Mouse (Mus musculus) neural tube, embryonic 12.5 days (tissue): ENCODE results near the gene Gm13289. TPM values are rescaled to one million over a fixed set of nuclear protein-coding genes. Genes with fewer than 3 reads are reported as not detected.
"Not testable (repeated sequence)": the region's sequence is repeated elsewhere in the genome, so short reads cannot be mapped to it uniquely, and the experiment has no call there.

Source experiments
- ATAC-seq: fragments of 200-750 bp; cut with Nextera tagmentation; 2 replicates; pipeline ENCODE4 v1.8.0; 2017; ENCODE audit warnings: low read depth, mild to moderate bottlenecking, moderate TSS enrichment, moderate library complexity; ENCODE audit not compliant: low FRiP score
- H3K27ac ChIP-seq: fragments of 300-500 bp; sonication (generic); 2 replicates; pipeline ENCODE4 v1.5.1; 2016
- H3K27me3 ChIP-seq: fragments of 300-500 bp; sonication (generic); replicated peaks from 2 replicates; pipeline ENCODE4 v1.6.1; 2016; ENCODE audit warnings: mild to moderate bottlenecking
- H3K36me3 ChIP-seq: fragments of 300-500 bp; sonication (generic); 2 replicates; pipeline ENCODE4 v1.6.1; 2016; ENCODE audit warnings: mild to moderate bottlenecking
- H3K4me1 ChIP-seq: fragments of 300-500 bp; sonication (generic); 2 replicates; pipeline ENCODE4 v1.6.1; 2016
- H3K4me2 ChIP-seq: fragments of 300-500 bp; sonication (generic); replicated peaks from 2 replicates; pipeline ENCODE4 v1.6.1; 2016; ENCODE audit warnings: mild to moderate bottlenecking
- H3K4me3 ChIP-seq: fragments of 300-500 bp; sonication (generic); 2 replicates; pipeline ENCODE4 v1.5.1; 2016
- H3K9ac ChIP-seq: fragments of 300-500 bp; sonication (generic); 2 replicates; pipeline ENCODE4 v1.6.1; 2016; ENCODE audit warnings: mild to moderate bottlenecking
- H3K9me3 ChIP-seq: fragments of 300-500 bp; sonication (generic); 2 replicates; pipeline ENCODE4 v1.6.1; 2016; ENCODE audit warnings: mild to moderate bottlenecking
- WGBS: fragments of 180-500 bp; shearing (Covaris S2); methylation state at CpG from one replicate; pipeline ENCODE4 v1.1.7; 2016; 5-methylcytosine and 5-hydroxymethylcytosine counted together
- polyA plus RNA-seq: library from polyadenylated mRNA; unstranded; fragments of >200 nt; fragmentation: Nextera tagmentation; extraction: Ambion mirVana; gene quantifications from 2 replicates; pipeline ENCODE4 v1.2.1, GENCODE M21; 2016

The Gm13289 gene
- not detected in 2 replicates for polyA plus RNA-seq

DNA sequence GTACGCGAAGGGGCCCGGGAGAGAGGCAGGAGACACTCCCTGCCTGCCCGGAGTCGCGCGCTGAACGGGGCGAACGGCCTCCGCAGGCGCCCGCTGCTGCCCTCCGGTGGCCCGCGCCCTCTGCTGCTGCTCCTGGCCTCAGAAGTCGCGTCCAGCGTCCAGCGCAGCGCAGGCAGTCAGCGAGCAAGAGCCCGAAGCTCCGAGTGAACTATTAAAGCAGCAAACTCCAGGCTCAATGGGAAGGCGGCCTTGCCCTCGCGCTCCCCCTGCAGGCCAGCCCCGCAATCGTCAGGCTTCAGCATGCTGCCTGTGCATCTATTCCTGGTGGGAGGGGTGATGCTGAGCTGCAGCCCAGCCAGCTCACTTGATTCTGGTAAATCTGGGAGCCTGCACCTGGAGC lies at the start of gene Gm13289:
TSS of gene Gm13289 (plus strand) at position 301 of the 400 bp plus-strand sequence.
- H3K27ac ChIP-seq, H3K4me3 ChIP-seq, H3K4me2 ChIP-seq, H3K9ac ChIP-seq, H3K4me1 ChIP-seq, ATAC-seq, H3K36me3 ChIP-seq, H3K9me3 ChIP-seq, H3K27me3 ChIP-seq: not testable (repeated sequence)
- WGBS = no CpG with 5 or more reads among the region's 29 CpGs

GRCm38 (mm10) chr4:88727324-88727723 lies 49.4 kb upstream of the Gm13289 start:
- H3K4me2 ChIP-seq = no peak overlapping the region
- no peaks in the 10 kb centered on the region for H3K27me3 ChIP-seq
- ATAC-seq = no peak
- H3K4me3 ChIP-seq = no peak overlapping the region
- H3K4me1 ChIP-seq = no peaks in the 10 kb centered on the region
- 0% methylated on average over 1 of the region's 1 CpGs for WGBS
- no peak overlapping the region for H3K9ac ChIP-seq
- no peaks in the 10 kb centered on the region for H3K36me3 ChIP-seq
- H3K27ac ChIP-seq = no peak overlapping the region
- H3K9me3 ChIP-seq = no peaks in the 10 kb centered on the region

DNA sequence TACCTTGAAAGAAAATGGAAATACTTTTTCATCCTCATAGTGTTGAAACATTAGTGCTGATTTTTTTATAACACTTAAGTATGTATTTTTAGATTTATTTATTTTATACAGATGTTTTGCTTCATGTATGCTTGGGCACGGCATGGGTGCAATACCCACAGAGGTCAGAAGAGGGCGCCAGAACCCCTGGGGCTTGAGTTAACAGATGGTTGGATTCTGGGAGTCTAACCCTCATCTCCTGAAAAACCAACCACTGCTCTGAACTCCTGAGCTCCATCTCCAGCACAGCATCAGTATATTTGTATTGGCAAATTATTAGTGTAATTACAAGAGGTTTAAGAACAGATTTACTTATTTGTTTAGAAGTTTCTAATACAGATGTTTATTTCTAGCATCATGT lies 38.2 kb upstream of the Gm13289 start:
- Histone ChIP-seq H3K9ac (no peak overlapping the region), H3K27me3 (no peaks in the 10 kb centered on the region), H3K4me3 (no peak overlapping the region), H3K36me3 (no peaks in the 10 kb centered on the region), H3K27ac (no peak overlapping the region), H3K9me3 (no peaks in the 10 kb centered on the region), H3K4me2 (no peak overlapping the region), H3K4me1 (no peaks in the 10 kb centered on the region)
- 0 out of 2 replicates have a peak, but pooled peaks have one; percentile 41 for ATAC-seq
- 6% methylated on average over 2 of the region's 2 CpGs for WGBS

DNA sequence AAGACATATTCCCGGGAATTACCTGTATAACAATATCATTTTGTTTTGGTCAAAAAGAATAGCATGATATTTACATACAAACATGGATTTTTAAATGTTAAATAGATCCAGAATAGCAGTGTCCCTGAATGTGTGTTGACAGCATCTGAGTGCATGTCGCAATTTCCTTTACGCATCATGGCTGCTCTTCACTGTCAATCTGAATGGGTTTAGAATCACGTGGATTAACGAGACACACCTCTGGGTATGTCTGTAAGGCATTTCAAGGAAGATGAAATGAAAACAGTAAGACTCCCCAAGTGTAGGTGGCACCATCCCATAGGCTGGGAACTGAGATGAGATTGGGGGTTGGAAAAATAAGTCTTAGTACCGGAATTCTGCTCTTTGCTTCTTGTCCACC lies 37.7 kb upstream of the Gm13289 start:
- 94% methylated on average over 6 of the region's 6 CpGs for WGBS
- Histone ChIP-seq H3K36me3 (no peaks in the 10 kb centered on the region), H3K9me3 (no peaks in the 10 kb centered on the region), H3K27me3 (no peaks in the 10 kb centered on the region), H3K9ac (no peak overlapping the region), H3K27ac (no peak overlapping the region), H3K4me3 (no peak overlapping the region), H3K4me1 (no peaks in the 10 kb centered on the region), H3K4me2 (no peak overlapping the region)
- ATAC-seq = no peak

DNA sequence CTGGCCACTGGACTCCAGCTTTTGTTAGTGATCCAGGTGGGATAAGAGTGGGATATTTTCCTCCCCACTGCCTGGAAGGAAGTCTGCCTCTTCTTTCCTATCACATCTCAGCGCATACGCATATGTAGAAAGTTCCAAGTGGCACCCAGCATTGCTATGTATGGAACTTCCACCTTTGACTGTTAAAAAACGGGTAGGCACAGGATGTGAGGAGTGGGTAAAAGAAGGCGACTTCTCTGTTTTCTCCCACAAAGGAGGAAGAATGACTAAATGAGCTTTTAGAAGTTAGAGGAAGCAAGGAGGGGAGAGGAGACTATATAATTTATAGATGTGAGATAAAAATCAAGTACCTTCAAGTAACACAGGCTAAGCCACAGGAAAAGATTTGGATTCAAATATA lies 35.3 kb upstream of the Gm13289 start:
- Histone ChIP-seq H3K27me3 (no peaks in the 10 kb centered on the region), H3K27ac (no peak overlapping the region), H3K4me1 (no peaks in the 10 kb centered on the region), H3K36me3 (no peaks in the 10 kb centered on the region), H3K4me3 (no peak overlapping the region), H3K4me2 (no peak overlapping the region), H3K9me3 (no peaks in the 10 kb centered on the region), H3K9ac (no peak overlapping the region)
- no peak for ATAC-seq
- WGBS = 95% methylated on average over 4 of the region's 4 CpGs

DNA sequence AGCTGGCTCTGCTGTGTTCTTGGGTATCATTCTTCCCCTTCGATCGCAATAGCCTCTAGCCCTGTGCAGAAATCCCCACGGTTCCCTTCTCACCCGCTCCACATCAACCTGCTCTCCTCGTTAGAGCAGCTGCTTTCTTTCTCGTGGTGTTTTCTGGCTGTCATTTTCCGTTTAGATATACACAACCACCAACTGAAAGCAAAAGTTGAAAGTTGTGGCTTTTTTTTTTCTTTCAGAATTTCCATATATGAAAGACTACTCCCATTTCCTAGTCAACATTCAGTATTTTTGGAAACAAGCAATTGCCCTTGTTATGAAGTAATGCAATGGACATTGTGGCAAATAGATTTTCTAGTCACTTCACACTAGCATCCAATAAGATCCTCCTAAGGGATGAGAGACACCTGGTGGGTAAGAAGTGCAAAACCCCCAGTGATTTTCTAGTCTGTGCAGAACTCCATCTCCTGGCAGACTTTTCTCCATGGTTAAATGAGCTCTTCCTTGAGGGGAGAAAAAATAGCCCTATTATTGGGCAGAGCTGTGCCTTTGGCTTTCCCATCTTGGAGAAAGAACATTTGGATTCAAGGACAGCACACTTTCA lies 33.9 kb upstream of the Gm13289 start:
- Histone ChIP-seq H3K9me3 (no peaks in the 10 kb centered on the region), H3K4me3 (no peak overlapping the region), H3K27ac (no peak overlapping the region), H3K36me3 (no peaks in the 10 kb centered on the region), H3K4me1 (no peaks in the 10 kb centered on the region), H3K4me2 (no peak overlapping the region), H3K27me3 (no peaks in the 10 kb centered on the region), H3K9ac (no peak overlapping the region)
- ATAC-seq = no peak
- 88% methylated on average over 7 of the region's 7 CpGs for WGBS

DNA sequence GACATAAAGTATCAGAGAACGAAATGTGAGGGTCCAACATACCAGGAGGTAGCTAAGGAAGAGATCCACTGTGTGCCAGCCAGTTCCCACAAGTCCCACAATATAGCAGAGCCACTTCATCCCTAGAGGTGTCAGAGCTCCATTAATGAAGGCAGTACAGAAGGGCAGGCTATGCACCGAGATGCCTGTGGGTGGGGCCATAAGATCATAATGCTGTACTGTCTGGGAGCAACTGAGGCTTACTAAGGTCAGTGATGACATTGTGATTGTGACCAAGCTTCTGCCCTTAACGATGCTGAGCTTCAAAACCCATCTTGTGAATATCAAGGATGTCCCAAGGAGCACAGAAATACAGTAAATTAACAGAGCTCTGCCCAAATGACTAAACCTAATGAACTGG lies 32.5 kb upstream of the Gm13289 start:
- H3K4me1 ChIP-seq = no peaks in the 10 kb centered on the region
- H3K9ac ChIP-seq = no peak overlapping the region
- H3K4me3 ChIP-seq = no peak overlapping the region
- H3K27me3 ChIP-seq = no peaks in the 10 kb centered on the region
- no peak overlapping the region for H3K27ac ChIP-seq
- ATAC-seq = no peak
- no peaks in the 10 kb centered on the region for H3K36me3 ChIP-seq
- WGBS = 72% methylated on average over 3 of the region's 3 CpGs
- no peak overlapping the region for H3K4me2 ChIP-seq
- no peaks in the 10 kb centered on the region for H3K9me3 ChIP-seq

GRCm38 (mm10) chr4:88749926-88750325 lies 26.8 kb upstream of the Gm13289 start:
- Histone ChIP-seq H3K27ac (no peak overlapping the region), H3K9ac (no peak overlapping the region), H3K4me2 (no peak overlapping the region), H3K9me3 (no peaks in the 10 kb centered on the region), H3K27me3 (no peaks in the 10 kb centered on the region), H3K4me3 (no peak overlapping the region), H3K4me1 (no peaks in the 10 kb centered on the region), H3K36me3 (no peaks in the 10 kb centered on the region)
- WGBS = 65% methylated on average over 6 of the region's 6 CpGs
- ATAC-seq = no peak

DNA sequence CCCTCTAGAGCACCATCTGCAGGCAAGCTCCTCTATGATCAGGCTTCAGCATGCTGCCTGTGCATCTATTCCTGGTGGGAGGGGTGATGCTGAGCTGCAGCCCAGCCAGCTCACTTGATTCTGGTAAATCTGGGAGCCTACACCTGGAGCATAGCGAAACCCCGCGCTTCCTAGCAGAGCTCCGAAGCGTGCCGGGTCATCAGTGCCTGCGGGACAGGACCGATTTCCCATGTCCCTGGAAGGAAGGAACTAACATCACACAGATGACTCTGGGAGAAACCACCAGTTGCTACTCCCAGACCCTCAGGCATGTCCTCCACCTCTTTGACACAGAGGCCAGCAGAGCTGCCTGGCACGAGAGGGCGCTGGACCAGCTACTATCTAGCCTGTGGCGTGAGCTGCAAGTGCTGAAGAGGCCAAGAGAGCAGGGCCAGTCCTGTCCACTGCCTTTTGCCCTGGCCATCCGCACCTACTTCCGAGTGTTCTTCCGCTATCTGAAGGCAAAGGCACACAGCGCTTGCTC lies 21.8 kb upstream of the Gm13289 start, which contains the start of gene Gm13271:
TSS of gene Gm13271 (plus strand) at position 51 of the 523 bp plus-strand sequence.
- ATAC-seq, H3K4me2 ChIP-seq, H3K9ac ChIP-seq, H3K27me3 ChIP-seq, H3K4me1 ChIP-seq, H3K9me3 ChIP-seq, H3K4me3 ChIP-seq, H3K36me3 ChIP-seq, H3K27ac ChIP-seq: not testable (repeated sequence)
- 84% methylated on average over 15 of the region's 15 CpGs for WGBS

- 12% methylated on average over 29 of the region's 31 CpGs for WGBS
- not testable (repeated sequence) for H3K9me3 ChIP-seq, H3K4me1 ChIP-seq, H3K27me3 ChIP-seq, H3K36me3 ChIP-seq, H3K27ac ChIP-seq
- Histone ChIP-seq H3K4me3 (peak overlapping the region; percentile 33), H3K4me2 (peak overlapping the region; percentile 62), H3K9ac (peak overlapping the region; percentile 10; the same call in 1 of the 2 replicates)
- ATAC-seq = peak; percentile 41; the same call in 1 of the 2 replicates
These were observed 19.9 kb upstream of the Gm13289 start for GRCm38 (mm10) chr4:88756581-88757513.

- Histone ChIP-seq H3K4me2 (peak overlapping the region; percentile 62), H3K4me3 (peak overlapping the region; percentile 33)
- H3K9ac ChIP-seq, H3K4me1 ChIP-seq, H3K27ac ChIP-seq, H3K36me3 ChIP-seq, H3K27me3 ChIP-seq, H3K9me3 ChIP-seq: not testable (repeated sequence)
- peak; percentile 100 for ATAC-seq
- under 1% methylated on average over 21 of the region's 21 CpGs for WGBS
These were observed 19.1 kb upstream of the Gm13289 start for GRCm38 (mm10) chr4:88757628-88758031.

DNA sequence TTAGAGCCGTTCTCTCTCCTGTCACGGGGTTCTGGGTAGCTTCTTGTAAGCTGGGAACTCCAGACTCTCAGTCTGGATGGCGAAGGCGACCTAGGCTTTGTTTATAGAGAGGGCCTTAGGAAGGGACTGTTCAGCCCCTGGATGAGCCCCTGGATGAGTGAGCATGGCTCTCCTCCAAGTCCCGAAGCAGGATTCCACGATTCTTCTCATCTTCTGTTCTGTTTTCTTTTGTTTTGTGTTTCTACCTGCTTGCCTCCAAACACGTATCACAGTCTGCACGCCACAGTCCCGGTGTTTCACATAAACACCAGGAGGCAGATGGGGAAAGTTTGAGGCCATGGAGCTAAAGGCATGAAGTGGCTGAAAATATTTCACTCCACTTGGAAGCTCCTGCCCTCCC lies 18.0 kb upstream of the Gm13289 start:
- H3K27ac ChIP-seq, H3K4me3 ChIP-seq, H3K9me3 ChIP-seq, H3K4me2 ChIP-seq, H3K9ac ChIP-seq, H3K36me3 ChIP-seq, ATAC-seq, H3K4me1 ChIP-seq, H3K27me3 ChIP-seq: not testable (repeated sequence)
- WGBS = 92% methylated on average over 9 of the region's 9 CpGs
